Mouse (Mus musculus) brain, embryonic 14.5 days (tissue): ENCODE data around the gene Zfp65.
A peak's percentile ranks its signal among the peaks of the same experiment; 100 is the strongest.

Experiments used
- CTCF ChIP-seq: fragments of 200-500 bp; IDR thresholded peaks from 2 replicates; pipeline ENCODE4 v1.5.1; 2012; ENCODE audit warnings: inconsistent platforms, mild to moderate bottlenecking, moderate library complexity, borderline replicate concordance; ENCODE audit not compliant: insufficient read depth, insufficient read length; ENCODE audit errors: extremely low read depth
- POLR2A ChIP-seq: fragments of 200-500 bp; IDR thresholded peaks from 2 replicates; pipeline ENCODE4 v1.6.1; 2012; ENCODE audit warnings: mild to moderate bottlenecking, inconsistent platforms, borderline replicate concordance; ENCODE audit not compliant: poor library complexity, insufficient read depth, insufficient read length, severe bottlenecking; ENCODE audit errors: extremely low read depth

DNA sequence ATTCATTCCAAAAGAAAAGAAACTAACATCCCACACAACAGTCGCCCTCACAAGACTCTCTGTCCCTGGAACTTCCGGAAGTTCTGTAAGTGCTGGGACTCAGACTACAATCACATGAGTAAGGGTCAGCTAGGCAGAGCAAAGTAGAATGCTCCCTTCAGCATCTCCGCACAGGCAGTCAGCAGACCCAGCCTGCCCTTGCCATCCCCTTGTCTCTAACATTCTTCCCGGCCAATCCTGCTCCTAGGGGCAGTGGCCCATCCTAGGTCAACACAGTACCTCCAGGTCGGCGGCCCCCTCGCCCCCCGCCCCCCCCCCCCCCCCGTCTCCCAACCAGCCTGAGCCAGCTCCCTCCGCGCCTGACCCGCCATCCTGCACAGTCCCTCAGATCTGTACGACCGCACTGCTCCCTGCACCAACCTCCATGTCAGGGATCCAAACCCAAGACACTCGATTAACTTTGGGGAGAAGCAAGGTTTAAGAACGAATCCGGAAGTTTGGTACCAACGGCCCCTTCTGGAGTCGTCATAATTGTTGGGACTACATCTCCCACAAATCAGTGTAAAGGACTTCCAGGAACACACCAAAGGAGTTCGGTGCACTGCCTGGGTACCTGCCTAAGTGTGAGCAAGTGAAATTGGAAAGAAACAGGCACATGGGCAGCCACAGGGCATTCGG, at the start of gene Zfp65:
- TF ChIP-seq CTCF: no peak
- 0 out of 2 replicates have a peak, but pooled peaks have one; percentile 15 for TF ChIP-seq POLR2A
